ENCODE assay signal across 10 mouse cellular contexts in the genomic region with DNA sequence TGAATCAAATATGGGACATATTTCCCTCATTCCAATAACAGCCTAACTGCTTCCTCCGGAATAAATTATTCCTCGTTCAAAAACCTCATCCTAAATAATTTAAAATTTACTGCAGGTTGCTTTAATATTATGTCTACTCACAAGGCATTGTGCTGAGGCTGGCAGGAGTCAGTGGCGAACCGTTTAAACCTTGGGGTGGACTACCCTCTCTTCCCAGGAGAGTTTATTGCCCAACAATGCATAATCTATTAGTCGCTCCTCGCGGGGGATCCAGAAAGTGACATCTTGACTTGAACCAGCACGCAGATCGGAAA. TPM values are rescaled to one million over a fixed set of nuclear protein-coding genes. Genes with fewer than 3 reads are reported as not detected.
DNase-seq lines count a peak whose midpoint lies in the region; ATAC-seq and TF ChIP-seq lines count a peak whose summit lies in the region.
"Had no signal": no experiment of that assay in that cellular context is flagged by ENCODE, and none has a peak within 500 bp of the region (broad histone marks: within the 10 kb centered on the region; RNA-seq: fewer than 3 reads in every experiment).

No protein-coding gene starts in this region.

- H3K27me3 ChIP-seq in heart, embryonic 15.5 days = peaks cover 45% of the 10 kb centered on the region
- peaks cover 59% of the 10 kb centered on the region for H3K27me3 ChIP-seq in hindbrain, embryonic 10.5 days (ENCODE audit: insufficient read depth, poor library complexity, severe bottlenecking)
- H3K27me3 ChIP-seq in midbrain, embryonic 11.5 days (ENCODE audit: control insufficient read depth, insufficient read depth, low read length) = peaks cover 9% of the 10 kb centered on the region

- no peaks in the 10 kb centered on the region for H3K9me3 ChIP-seq in heart, embryonic 15.5 days (replicated peaks)
- no peaks in the 10 kb centered on the region for H3K9me3 ChIP-seq in hindbrain, embryonic 10.5 days
- no peaks in the 10 kb centered on the region for H3K9me3 ChIP-seq in midbrain, embryonic 11.5 days (ENCODE audit: control insufficient read depth, low read length)

- no peak for ATAC-seq in heart, embryonic 15.5 days (replicated peaks; ENCODE audit: insufficient number of reproducible peaks, insufficient read depth, low FRiP score, low read depth)
- ATAC-seq in midbrain, embryonic 11.5 days (ENCODE audit: low FRiP score) = peak; percentile 55
- ATAC-seq: activated CD4-positive, CD25-positive, alpha-beta regulatory T cell, adult 4 months had no signal

- DNase-seq in heart, adult 11 months = no peak
- DNase-seq in hindbrain, embryonic 10.5 days (ENCODE audit: low spot score) = no peak
- no peak for DNase-seq in midbrain, embryonic 11.5 days (ENCODE audit: low spot score, missing footprints)
- DNase-seq in frontal cortex, postnatal 25 days (ENCODE audit: low spot score in 2 of 2) = no peak
- no peak for DNase-seq in frontal cortex, postnatal 14 days (ENCODE audit: low spot score in 2 of 2)
- DNase-seq in right cerebral cortex, postnatal 4 days = no peak
- DNase-seq: gastrocnemius, postnatal 25 days had no signal

- no peaks in the 10 kb centered on the region for H3K36me3 ChIP-seq in heart, embryonic 15.5 days
- H3K36me3 ChIP-seq in hindbrain, embryonic 10.5 days = no peaks in the 10 kb centered on the region
- no peaks in the 10 kb centered on the region; the same call in 1 of the 2 replicates for H3K36me3 ChIP-seq in midbrain, embryonic 11.5 days (ENCODE audit: control insufficient read depth, insufficient read depth, low read length)

- no peak for TF ChIP-seq CTCF in cortical plate, adult 2 months (IDR thresholded peaks at IDR 0.05; ENCODE audit: extremely low read depth, insufficient read depth, low read length)

- 12% methylated on average over 9 of the region's 9 CpGs for WGBS in heart, embryonic 15.5 days
- WGBS in hindbrain, embryonic 10.5 days = 4% methylated on average over 9 of the region's 9 CpGs
- WGBS in midbrain, embryonic 11.5 days = 4% methylated on average over 9 of the region's 9 CpGs

- H3K27ac ChIP-seq in heart, embryonic 15.5 days = no peak overlapping the region
- peak overlapping the region; percentile 90 for H3K27ac ChIP-seq in cortical plate, adult 2 months (ENCODE audit: insufficient read depth, low read length)
- peak overlapping the region; percentile 87; the same call in 1 of the 2 replicates for H3K27ac ChIP-seq in hindbrain, embryonic 10.5 days
- no peak overlapping the region for H3K27ac ChIP-seq in midbrain, embryonic 11.5 days (ENCODE audit: low read depth, low read length)

- peak overlapping the region; percentile 87 for H3K4me2 ChIP-seq in heart, embryonic 15.5 days
- peak overlapping the region; percentile 94 for H3K4me2 ChIP-seq in midbrain, embryonic 11.5 days

- no peak for TF ChIP-seq POLR2A in cortical plate, adult 2 months (IDR thresholded peaks at IDR 0.05; ENCODE audit: extremely low read depth, insufficient read depth, low read length)

- H3K9ac ChIP-seq in heart, embryonic 15.5 days = no peak overlapping the region
- peak overlapping the region; percentile 84 for H3K9ac ChIP-seq in midbrain, embryonic 11.5 days (ENCODE audit: low read length)

- peaks cover 20% of the 10 kb centered on the region for H3K4me1 ChIP-seq in heart, embryonic 15.5 days (replicated peaks)
- peaks cover 2% of the 10 kb centered on the region; the same call in 1 of the 2 replicates for H3K4me1 ChIP-seq in cortical plate, adult 2 months (ENCODE audit: control insufficient read depth, insufficient read depth, low read length)
- peaks cover 20% of the 10 kb centered on the region; the same call in 1 of the 2 replicates for H3K4me1 ChIP-seq in hindbrain, embryonic 10.5 days (replicated peaks)
- H3K4me1 ChIP-seq in midbrain, embryonic 11.5 days (ENCODE audit: control insufficient read depth, insufficient read depth, low read length) = peaks cover 2% of the 10 kb centered on the region; the same call in 1 of the 2 replicates

- H3K4me3 ChIP-seq in heart, embryonic 15.5 days = peak overlapping the region; percentile 50
- peak overlapping the region; percentile 91 for H3K4me3 ChIP-seq in cortical plate, adult 2 months (ENCODE audit: insufficient read depth, low read length)
- peak overlapping the region; percentile 75 for H3K4me3 ChIP-seq in hindbrain, embryonic 10.5 days
- peak overlapping the region; percentile 67 for H3K4me3 ChIP-seq in midbrain, embryonic 11.5 days (ENCODE audit: low read depth, low read length)

RNA-seq across cellular contexts. Expression of gene Nlgn1, which starts 1.4 kb away (rescaled TPM):
- polyA plus RNA-seq in heart, embryonic 15.5 days (2015; fragmentation: Nextera tagmentation; extraction: Ambion mirVana) = 0.21 and 1.1 TPM in 2 replicates
- polyA plus RNA-seq in cortical plate, adult 2 months (2012; rRNA removed) = 32.5 and 33.0 TPM in 2 replicates
- polyA plus RNA-seq in hindbrain, embryonic 10.5 days (2016; fragmentation: Nextera tagmentation; extraction: Ambion mirVana) = 1.3 and 2.5 TPM in 2 replicates
- 3.8 and 4.5 TPM in 2 replicates for polyA plus RNA-seq in midbrain, embryonic 11.5 days (2014; fragmentation: Nextera tagmentation; extraction: Ambion mirVana)

Comparison
In these comparisons a context has a peak if more than half of its experiments do, and no peak if none do; other contexts are left out.
1. H3K27ac ChIP-seq: peak in cortical plate, adult 2 months (single experiment) and hindbrain, embryonic 10.5 days (single experiment); none in heart, embryonic 15.5 days (single experiment) and midbrain, embryonic 11.5 days (single experiment).
2. Peak in every context shown above with its lines, with median percentiles within 50 percentile points of each other: H3K4me3 ChIP-seq.